Mouse (Mus musculus) spleen, adult 2 months (tissue): ENCODE measurements around the gene Stk25.

Experiments
- CTCF ChIP-seq: fragments of 200-500 bp; IDR thresholded peaks from 2 replicates; pipeline ENCODE4 v1.5.1; 2011; ENCODE audit warnings: mild to moderate bottlenecking, inconsistent platforms; ENCODE audit not compliant: insufficient read depth, insufficient read length, insufficient replicate concordance; ENCODE audit errors: extremely low read depth
- POLR2A ChIP-seq: fragments of 200-500 bp; IDR thresholded peaks from 2 replicates; pipeline ENCODE4 v1.6.1; 2011; ENCODE audit warnings: low read depth, low read length, inconsistent platforms

DNA sequence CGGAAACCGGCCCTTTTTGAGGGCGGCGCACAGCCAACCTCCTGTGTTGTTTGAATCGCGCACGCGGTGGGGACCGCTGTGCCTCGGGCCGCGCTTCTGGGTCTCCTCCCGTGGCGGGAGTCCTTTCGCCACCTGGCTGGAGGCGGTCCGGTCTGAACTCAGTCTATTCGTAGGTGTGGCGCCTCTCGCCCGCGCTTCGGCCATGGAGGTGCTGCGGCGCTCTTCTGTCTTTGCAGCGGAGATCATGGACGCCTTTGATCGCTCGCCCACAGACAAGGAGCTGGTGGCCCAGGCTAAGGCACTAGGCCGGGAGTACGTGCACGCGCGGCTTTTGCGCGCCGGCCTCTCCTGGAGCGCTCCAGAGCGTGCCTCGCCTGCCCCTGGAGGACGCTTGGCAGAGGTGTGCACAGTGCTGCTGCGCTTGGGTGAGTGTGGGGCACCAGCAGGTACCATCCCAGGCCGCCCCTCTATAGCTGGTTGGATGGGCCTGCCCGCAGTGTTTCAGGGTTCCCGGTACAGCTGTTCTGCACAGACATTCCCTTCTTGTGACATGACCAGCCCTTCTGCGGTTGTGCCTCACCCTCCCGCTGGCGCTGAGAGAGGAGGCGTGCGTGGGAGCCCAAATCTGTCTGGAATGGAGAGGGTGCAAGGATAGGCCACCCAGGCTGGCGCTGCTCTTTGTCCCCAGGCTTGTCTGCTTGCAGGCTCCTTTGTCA, 27.9 kb upstream of the Stk25 start:
- TF ChIP-seq CTCF (no peak), POLR2A (no peak)
